Mouse (Mus musculus) MEL (cell line): ENCODE data around the gene Ccl5.

Experiments
- CTCF ChIP-seq, 3 experiments: IDR thresholded peaks in 2 of 3; conservative IDR thresholded peaks in 1 of 3; 2 replicates each; pipeline ENCODE4 v1.5.1; 2011 to 2012; ENCODE audit warnings: low read length in 3 of 3, low read depth in 2 of 3, mild to moderate bottlenecking in 2 of 3, improper control_type of control experiment in 1 of 3, inconsistent platforms in 1 of 3, mixed read lengths in 1 of 3, moderate library complexity in 1 of 3; ENCODE audit not compliant: control insufficient read depth in 1 of 3, insufficient read depth in 1 of 3, poor library complexity in 1 of 3, severe bottlenecking in 1 of 3
- E2F4 ChIP-seq: IDR thresholded peaks from 2 replicates; pipeline ENCODE4 v1.6.1; 2011; ENCODE audit warnings: low read depth, low read length, improper control_type of control experiment, borderline replicate concordance
- EP300 ChIP-seq, 2 experiments: IDR thresholded peaks; 2 replicates each; pipeline ENCODE4 v1.6.1; 2011; ENCODE audit warnings: improper control_type of control experiment in 2 of 2, low read length in 2 of 2, low read depth in 1 of 2, mild to moderate bottlenecking in 1 of 2
- KAT2A ChIP-seq: conservative IDR thresholded peaks from 2 replicates; pipeline ENCODE4 v1.6.1; 2012; ENCODE audit warnings: low read depth, low read length, improper control_type of control experiment, inconsistent platforms
- NELFE ChIP-seq: IDR thresholded peaks from 2 replicates; pipeline ENCODE4 v1.6.1; 2011; ENCODE audit warnings: low read depth, low read length, improper control_type of control experiment
- POLR2A ChIP-seq, 2 experiments: IDR thresholded peaks; 2 replicates each; pipeline ENCODE4 v1.6.1; 2011 to 2012; ENCODE audit warnings: low read length in 2 of 2, mild to moderate bottlenecking in 2 of 2, control low read depth in 1 of 2, improper control_type of control experiment in 1 of 2, low read depth in 1 of 2, moderate library complexity in 1 of 2; ENCODE audit not compliant: control insufficient read depth in 1 of 2, insufficient read depth in 1 of 2, poor library complexity in 1 of 2
- POLR2AphosphoS5 ChIP-seq: IDR thresholded peaks from 2 replicates; pipeline ENCODE4 v1.6.1; 2012; ENCODE audit warnings: low read depth, borderline replicate concordance, mild to moderate bottlenecking, inconsistent platforms, low read length, moderate library complexity, mixed read lengths
- RCOR1 ChIP-seq: IDR thresholded peaks from 2 replicates; pipeline ENCODE4 v1.6.1; 2012; ENCODE audit warnings: low read depth, mild to moderate bottlenecking, inconsistent platforms, low read length, improper control_type of control experiment
- ZC3H11A ChIP-seq: IDR thresholded peaks from 2 replicates; pipeline ENCODE4 v1.6.1; 2012; ENCODE audit warnings: low read depth, mild to moderate bottlenecking, inconsistent platforms, low read length, improper control_type of control experiment

DNA sequence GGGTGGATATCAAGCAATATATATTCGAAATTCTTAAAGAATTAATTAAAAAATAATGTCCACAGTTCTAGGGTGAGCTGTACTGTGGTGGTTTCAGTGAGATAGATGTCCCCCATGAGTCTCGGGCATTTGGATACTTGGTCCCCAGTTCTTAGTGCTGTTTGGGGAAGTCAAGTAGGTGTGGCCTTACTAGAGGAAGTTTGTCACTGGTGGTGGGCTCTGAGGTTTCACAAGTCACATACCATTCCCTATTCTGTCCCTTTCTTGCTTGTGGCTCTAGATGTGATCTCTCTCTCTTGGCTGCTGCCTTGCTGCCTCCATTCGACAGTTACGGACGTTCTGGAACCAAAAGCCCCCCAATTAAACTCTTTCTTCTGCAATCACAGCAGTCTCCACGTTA is 30.1 kb upstream of the Ccl5 start:
- TF ChIP-seq KAT2A = no peak
- no peak for TF ChIP-seq CTCF (IDR thresholded peaks at IDR 0.05 in 2 of 3, conservative IDR thresholded peaks at IDR 0.05 in 1 of 3; ENCODE audit: control insufficient read depth in 1 of 3, insufficient read depth in 1 of 3, low read depth in 2 of 3, low read length in 3 of 3, poor library complexity in 1 of 3, severe bottlenecking in 1 of 3)
- no peak for TF ChIP-seq E2F4
- TF ChIP-seq POLR2A (IDR thresholded peaks at IDR 0.05; ENCODE audit: control insufficient read depth in 1 of 2, insufficient read depth in 1 of 2, low read depth in 1 of 2, low read length in 2 of 2, poor library complexity in 1 of 2) = no peak
- TF ChIP-seq EP300 (IDR thresholded peaks at IDR 0.05; ENCODE audit: low read depth in 1 of 2, low read length in 2 of 2) = no peak
- no peak for TF ChIP-seq RCOR1
- no peak for TF ChIP-seq NELFE
- TF ChIP-seq ZC3H11A = no peak
- TF ChIP-seq POLR2AphosphoS5 = no peak
